15 mouse cellular contexts compared by ENCODE assay signal in genomic region chr14:62570299-62570698, GRCm38 (mm10). TPM values are rescaled to one million over a fixed set of nuclear protein-coding genes. Genes with fewer than 3 reads are reported as not detected.
DNase-seq lines count a peak whose midpoint lies in the region; ATAC-seq and TF ChIP-seq lines count a peak whose summit lies in the region.
"Had no signal": no experiment of that assay in that cellular context is flagged by ENCODE, and none has a peak within 500 bp of the region (broad histone marks: within the 10 kb centered on the region; RNA-seq: fewer than 3 reads in every experiment).

No protein-coding gene starts in this region.

- H3K4me1 ChIP-seq in kidney, embryonic 15.5 days, result peaks cover 37% of the 10 kb centered on the region

- peak; percentile 69; the same call in 1 of the 2 replicates for ATAC-seq in kidney, embryonic 15.5 days (replicated peaks; ENCODE audit: low FRiP score)
- ATAC-seq: forebrain, embryonic 13.5 days had no signal

- H3K4me2 ChIP-seq in kidney, embryonic 15.5 days, result no peak overlapping the region
- H3K4me2 ChIP-seq: forebrain, embryonic 13.5 days; hindbrain, embryonic 13.5 days had no signal

- no peak for DNase-seq in kidney, adult 8-10 months
- peak; percentile 28 to 67 for DNase-seq in heart, adult 18-20 months
- peak; percentile 29 to 44 for DNase-seq in heart, postnatal 10 days
- DNase-seq in lung, postnatal 25 days (ENCODE audit: low spot score), result peak; percentile 38
- no peak for DNase-seq in right cerebral cortex, postnatal 14 days
- no peak for DNase-seq in thymus, postnatal 25 days
- no peak for DNase-seq in left cerebral cortex, adult 2 months (ENCODE audit: extremely low spot score in 1 of 2, low spot score in 2 of 2)
- DNase-seq: cerebellum, adult 11 months; embryo, embryonic 11 days had no signal

- no peak overlapping the region for H3K9ac ChIP-seq in kidney, embryonic 15.5 days
- H3K9ac ChIP-seq: forebrain, embryonic 13.5 days; hindbrain, embryonic 13.5 days; liver, embryonic 14.5 days had no signal

- intact Hi-C loops in heart, postnatal 10 days (cut with DNase I), result no loop called here
- intact Hi-C loops in left cerebral cortex, adult 2 months (cut with DNase I), result no loop called here

- no peak for TF ChIP-seq CTCF in left cerebral cortex, adult 2 months (IDR thresholded peaks at IDR 0.05)

- peak overlapping the region; percentile 86 for H3K27ac ChIP-seq in kidney, embryonic 15.5 days
- H3K27ac ChIP-seq in left cerebral cortex, adult 2 months, result no peak overlapping the region
- H3K27ac ChIP-seq: forebrain, embryonic 13.5 days; hindbrain, embryonic 13.5 days; liver, embryonic 14.5 days had no signal

- no peaks in the 10 kb centered on the region for H3K36me3 ChIP-seq in kidney, embryonic 15.5 days

- H3K4me3 ChIP-seq in kidney, embryonic 15.5 days (replicated peaks), result no peak overlapping the region
- no peak overlapping the region for H3K4me3 ChIP-seq in left cerebral cortex, adult 2 months
- H3K4me3 ChIP-seq: forebrain, embryonic 13.5 days; hindbrain, embryonic 13.5 days had no signal

- H3K27me3 ChIP-seq in kidney, embryonic 15.5 days, result no peaks in the 10 kb centered on the region
- H3K27me3 ChIP-seq: forebrain, embryonic 13.5 days; hindbrain, embryonic 13.5 days had no signal

- no peaks in the 10 kb centered on the region for H3K9me3 ChIP-seq in kidney, embryonic 15.5 days (replicated peaks)
- H3K9me3 ChIP-seq: forebrain, embryonic 13.5 days; hindbrain, embryonic 13.5 days had no signal

- 22% methylated on average over 4 of the region's 4 CpGs for WGBS in kidney, embryonic 15.5 days

RNA-seq across cellular contexts. Expression of gene Gm4131, which starts 3.6 kb away (rescaled TPM):
- 0.14 TPM in 1 of 2 replicates, not detected in the other for polyA plus RNA-seq in kidney, embryonic 15.5 days (2015; fragmentation: Nextera tagmentation; extraction: Ambion mirVana)
- not detected for total RNA-seq in heart, adult 18-20 months (2021)
- not detected for total RNA-seq in heart, postnatal 10 days (2021)
- total RNA-seq in left cerebral cortex, adult 2 months (2021), result not detected
- total RNA-seq: CH12.LX; layer of hippocampus, postnatal 25 days had no signal
- polyA plus RNA-seq: liver, embryonic 14.5 days had no signal

RNA-seq across cellular contexts. Expression of gene Fam124a, which starts 14.8 kb away (rescaled TPM):
- 7.4 and 8.4 TPM in 2 replicates for polyA plus RNA-seq in kidney, embryonic 15.5 days (2015; fragmentation: Nextera tagmentation; extraction: Ambion mirVana)
- total RNA-seq in heart, adult 18-20 months (2021), result 1 to 10 TPM; 3.8 to 3.9 TPM
- total RNA-seq in heart, postnatal 10 days (2021), result 1 to 10 TPM; 4.5 to 4.6 TPM
- 10 to 100 TPM; 22.8 to 25.6 TPM for total RNA-seq in left cerebral cortex, adult 2 months (2021)
- total RNA-seq: CH12.LX had no signal

Comparison
In these comparisons a context has a peak if more than half of its experiments do, and no peak if none do; other contexts are left out.
1. DNase-seq: peak in heart, adult 18-20 months (2 of 2), heart, postnatal 10 days (2 of 2) and lung, postnatal 25 days (single experiment); none in kidney, adult 8-10 months (0 of 2), right cerebral cortex, postnatal 14 days (single experiment), thymus, postnatal 25 days (single experiment) and left cerebral cortex, adult 2 months (0 of 2).
2. RNA of gene Fam124a, which starts 14.8 kb away (total RNA-seq): 22.8 to 25.6 TPM in left cerebral cortex, adult 2 months; 4.5 to 4.6 TPM in heart, postnatal 10 days and 3.8 to 3.9 TPM in heart, adult 18-20 months; every median in the first group is over 4 times any median in the second.